Mouse (Mus musculus): ENCODE results near the gene Stard3.
"Not testable (repeated sequence)": the region's sequence is repeated elsewhere in the genome, so short reads cannot be mapped to it uniquely, and the experiment has no call there.

Stard3 gene

GRCm38 (mm10) chr11:98374266-98374665, 16.1 kb downstream of the Stard3 start:
- no peak for DNase-seq (ENCODE audit: low spot score)

GRCm38 (mm10) chr11:98376756-98377155, 18.6 kb downstream of the Stard3 start:
- no peak for DNase-seq (ENCODE audit: low spot score)

- no peak for DNase-seq (ENCODE audit: low spot score)
These were observed 19.6 kb downstream of the Stard3 start for GRCm38 (mm10) chr11:98377787-98378186.

GRCm38 (mm10) chr11:98379379-98379778, 21.2 kb downstream of the Stard3 start:
- no peak for DNase-seq (ENCODE audit: low spot score)

GRCm38 (mm10) chr11:98380106-98380505, 21.9 kb downstream of the Stard3 start:
- DNase-seq (ENCODE audit: low spot score) = no peak

GRCm38 (mm10) chr11:98381651-98382050, 23.5 kb downstream of the Stard3 start:
- no peak for DNase-seq (ENCODE audit: low spot score)

- DNase-seq (ENCODE audit: low spot score) = not testable (repeated sequence)
These were observed 24.2 kb downstream of the Stard3 start for GRCm38 (mm10) chr11:98382405-98382804.

GRCm38 (mm10) chr11:98383261-98384030, 25.3 kb downstream of the Stard3 start, which contains the start of gene Tcap:
TSS of gene Tcap (plus strand) at chr11:98383811.
- no peak for DNase-seq (ENCODE audit: low spot score)

GRCm38 (mm10) chr11:98384216-98384615, 26.0 kb downstream of the Stard3 start:
- no peak for DNase-seq (ENCODE audit: low spot score)

- DNase-seq (ENCODE audit: low spot score) = no peak
These were observed 26.8 kb downstream of the Stard3 start for GRCm38 (mm10) chr11:98384721-98385637.

- DNase-seq (ENCODE audit: low spot score) = no peak
These were observed 27.7 kb downstream of the Stard3 start, which contains the start of gene Pnmt for GRCm38 (mm10) chr11:98385638-98386585. TSS of gene Pnmt (plus strand) at chr11:98386450.

- DNase-seq (ENCODE audit: low spot score) = peak; percentile 38
These were observed 28.4 kb downstream of the Stard3 start for GRCm38 (mm10) chr11:98386596-98386995.

GRCm38 (mm10) chr11:98387056-98387577, 28.9 kb downstream of the Stard3 start:
- DNase-seq (ENCODE audit: low spot score) = no peak

- DNase-seq (ENCODE audit: low spot score) = no peak
These were observed 30.1 kb downstream of the Stard3 start for GRCm38 (mm10) chr11:98388282-98388681.

GRCm38 (mm10) chr11:98389221-98389780, 31.1 kb downstream of the Stard3 start:
- DNase-seq (ENCODE audit: low spot score) = peak; percentile 70

GRCm38 (mm10) chr11:98390141-98390540, 32.0 kb downstream of the Stard3 start:
- no peak for DNase-seq (ENCODE audit: low spot score)

- no peak for DNase-seq (ENCODE audit: low spot score)
These were observed 33.9 kb downstream of the Stard3 start for GRCm38 (mm10) chr11:98392034-98392433.

GRCm38 (mm10) chr11:98392645-98393044, 34.5 kb downstream of the Stard3 start:
- DNase-seq (ENCODE audit: low spot score) = no peak

GRCm38 (mm10) chr11:98393317-98393716, 35.1 kb downstream of the Stard3 start:
- no peak for DNase-seq (ENCODE audit: low spot score)

- DNase-seq (ENCODE audit: low spot score) = no peak
These were observed 36.1 kb downstream of the Stard3 start for GRCm38 (mm10) chr11:98394301-98394700.

- no peak for DNase-seq (ENCODE audit: low spot score)
These were observed 36.9 kb downstream of the Stard3 start for GRCm38 (mm10) chr11:98395041-98395440.

Measured in embryo, embryonic 10 days (tissue).